29 mouse cellular contexts compared by ENCODE assay signal in genomic region chr13:12099446-12099845, GRCm38 (mm10). TPM values are rescaled to one million over a fixed set of nuclear protein-coding genes. Genes with fewer than 3 reads are reported as not detected.
DNase-seq lines count a peak whose midpoint lies in the region; ATAC-seq and TF ChIP-seq lines count a peak whose summit lies in the region.
"Had no signal": no experiment of that assay in that cellular context is flagged by ENCODE, and none has a peak within 500 bp of the region (broad histone marks: within the 10 kb centered on the region; RNA-seq: fewer than 3 reads in every experiment).

No protein-coding gene starts in this region.

- H3K27me3 ChIP-seq in heart, embryonic 13.5 days (replicated peaks) = peaks cover 2% of the 10 kb centered on the region
- 0 out of 2 replicates have a peak, but pooled peaks cover 2% of the 10 kb centered on the region for H3K27me3 ChIP-seq in stomach, embryonic 15.5 days (replicated peaks)
- no peaks in the 10 kb centered on the region for H3K27me3 ChIP-seq in stomach, postnatal 0 days (ENCODE audit: control insufficient read depth, insufficient read depth, low read length)
- H3K27me3 ChIP-seq in liver, embryonic 13.5 days = peaks cover 23% of the 10 kb centered on the region
- 0 out of 2 replicates have a peak, but pooled peaks cover 2% of the 10 kb centered on the region for H3K27me3 ChIP-seq in neural tube, embryonic 15.5 days (replicated peaks)

- peak overlapping the region; percentile 50; the same call in 1 of the 2 replicates for H3K27ac ChIP-seq in heart, embryonic 13.5 days (replicated peaks)
- no peak overlapping the region for H3K27ac ChIP-seq in stomach, embryonic 15.5 days
- no peak overlapping the region for H3K27ac ChIP-seq in stomach, postnatal 0 days (replicated peaks)
- H3K27ac ChIP-seq in liver, embryonic 13.5 days = peak overlapping the region; percentile 69
- no peak overlapping the region for H3K27ac ChIP-seq in neural tube, embryonic 15.5 days (replicated peaks)
- H3K27ac ChIP-seq: embryonic facial prominence, embryonic 10.5 days; embryonic facial prominence, embryonic 15.5 days; forebrain, embryonic 12.5 days; hindbrain, embryonic 10.5 days; kidney, embryonic 15.5 days had no signal

- WGBS in heart, embryonic 13.5 days = 54% methylated on average over 3 of the region's 3 CpGs
- 75% methylated on average over 3 of the region's 3 CpGs for WGBS in stomach, embryonic 15.5 days
- 80% methylated on average over 3 of the region's 3 CpGs for WGBS in stomach, postnatal 0 days
- WGBS in liver, embryonic 13.5 days (ENCODE audit: insufficient replicate concordance) = 38% methylated on average over 3 of the region's 3 CpGs
- 88% methylated on average over 3 of the region's 3 CpGs for WGBS in neural tube, embryonic 15.5 days

- no peaks in the 10 kb centered on the region for H3K36me3 ChIP-seq in heart, embryonic 13.5 days
- H3K36me3 ChIP-seq in stomach, embryonic 15.5 days = no peaks in the 10 kb centered on the region
- H3K36me3 ChIP-seq in stomach, postnatal 0 days (ENCODE audit: control insufficient read depth, insufficient read depth, low read length) = no peaks in the 10 kb centered on the region
- no peaks in the 10 kb centered on the region for H3K36me3 ChIP-seq in liver, embryonic 13.5 days
- no peaks in the 10 kb centered on the region for H3K36me3 ChIP-seq in neural tube, embryonic 15.5 days
- H3K36me3 ChIP-seq: embryonic facial prominence, embryonic 10.5 days; embryonic facial prominence, embryonic 15.5 days; forebrain, embryonic 12.5 days; hindbrain, embryonic 10.5 days; kidney, embryonic 15.5 days had no signal

- intact Hi-C loops in heart, postnatal 14 days (cut with DNase I) = no loop called here

- DNase-seq in heart, postnatal 14 days = no peak
- DNase-seq in stomach, postnatal 0 days (ENCODE audit: low spot score) = no peak
- DNase-seq in liver, embryonic 13.5 days = peak; percentile 50
- DNase-seq in ovary, postnatal 14 days (ENCODE audit: low spot score) = no peak
- DNase-seq: adrenal gland, postnatal 25 days; B cell, adult 2 months; cerebellum, adult 2 months; cerebellum, postnatal 25 days; gastrocnemius, postnatal 10 days; kidney, adult 18-20 months; kidney, postnatal 25 days; left cerebral cortex, postnatal 4 days; lung, embryonic 14.5 days; lung, postnatal 14 days; midbrain, embryonic 14.5 days; right cerebral cortex, adult 18-20 months; spleen, adult 18-20 months; thymus, adult 2 months; thymus, postnatal 4 days had no signal

- ATAC-seq in heart, embryonic 13.5 days (ENCODE audit: extremely low read depth, insufficient number of reproducible peaks, low FRiP score, low TSS enrichment) = no peak
- ATAC-seq in stomach, embryonic 15.5 days (ENCODE audit: insufficient read depth, low FRiP score, low read depth) = 0 out of 2 replicates have a peak, but pooled peaks have one; percentile 47
- no peak for ATAC-seq in stomach, postnatal 0 days (ENCODE audit: low FRiP score, low TSS enrichment)
- ATAC-seq in liver, embryonic 13.5 days (ENCODE audit: low read depth) = peak; percentile 94
- ATAC-seq in neural tube, embryonic 15.5 days (ENCODE audit: low FRiP score) = no peak
- ATAC-seq: hindbrain, embryonic 16.5 days had no signal

- H3K4me2 ChIP-seq in heart, embryonic 13.5 days = peak overlapping the region; percentile 80
- no peak overlapping the region for H3K4me2 ChIP-seq in stomach, embryonic 15.5 days
- no peak overlapping the region for H3K4me2 ChIP-seq in stomach, postnatal 0 days (replicated peaks; ENCODE audit: low read depth)
- H3K4me2 ChIP-seq in liver, embryonic 13.5 days = peak overlapping the region; percentile 5; the same call in 1 of the 2 replicates
- H3K4me2 ChIP-seq in neural tube, embryonic 15.5 days = no peak overlapping the region
- H3K4me2 ChIP-seq: embryonic facial prominence, embryonic 15.5 days; forebrain, embryonic 12.5 days; kidney, embryonic 15.5 days; lung, embryonic 14.5 days had no signal

- no peak for TF ChIP-seq EP300 in stomach, postnatal 0 days (optimal IDR thresholded peaks at IDR 0.05)

- H3K9ac ChIP-seq in heart, embryonic 13.5 days = 0 out of 2 replicates have a peak overlapping the region, but pooled peaks have one; percentile 5
- H3K9ac ChIP-seq in stomach, embryonic 15.5 days = no peak overlapping the region
- H3K9ac ChIP-seq in stomach, postnatal 0 days (ENCODE audit: low read length) = no peak overlapping the region
- 0 out of 2 replicates have a peak overlapping the region, but pooled peaks have one; percentile 22 for H3K9ac ChIP-seq in liver, embryonic 13.5 days
- no peak overlapping the region for H3K9ac ChIP-seq in neural tube, embryonic 15.5 days (replicated peaks)
- H3K9ac ChIP-seq: embryonic facial prominence, embryonic 15.5 days; forebrain, embryonic 12.5 days; kidney, embryonic 15.5 days; lung, embryonic 14.5 days had no signal

- no peaks in the 10 kb centered on the region for H3K9me3 ChIP-seq in heart, embryonic 13.5 days
- H3K9me3 ChIP-seq in stomach, embryonic 15.5 days = no peaks in the 10 kb centered on the region
- no peaks in the 10 kb centered on the region for H3K9me3 ChIP-seq in stomach, postnatal 0 days (ENCODE audit: control insufficient read depth, low read length)
- no peaks in the 10 kb centered on the region for H3K9me3 ChIP-seq in liver, embryonic 13.5 days (replicated peaks)
- H3K9me3 ChIP-seq in neural tube, embryonic 15.5 days (replicated peaks) = no peaks in the 10 kb centered on the region
- H3K9me3 ChIP-seq: embryonic facial prominence, embryonic 10.5 days; embryonic facial prominence, embryonic 15.5 days; forebrain, embryonic 12.5 days; hindbrain, embryonic 10.5 days; kidney, embryonic 15.5 days had no signal

- H3K4me1 ChIP-seq in heart, embryonic 13.5 days = peaks cover 91% of the 10 kb centered on the region
- no peaks in the 10 kb centered on the region for H3K4me1 ChIP-seq in stomach, embryonic 15.5 days
- no peaks in the 10 kb centered on the region for H3K4me1 ChIP-seq in stomach, postnatal 0 days (replicated peaks; ENCODE audit: control insufficient read depth, insufficient read depth)
- peaks cover 35% of the 10 kb centered on the region for H3K4me1 ChIP-seq in liver, embryonic 13.5 days (replicated peaks)
- peaks cover 7% of the 10 kb centered on the region for H3K4me1 ChIP-seq in neural tube, embryonic 15.5 days
- H3K4me1 ChIP-seq: embryonic facial prominence, embryonic 10.5 days; embryonic facial prominence, embryonic 15.5 days; forebrain, embryonic 12.5 days; kidney, embryonic 15.5 days had no signal

- H3K4me3 ChIP-seq in heart, embryonic 13.5 days = no peak overlapping the region
- no peak overlapping the region for H3K4me3 ChIP-seq in stomach, embryonic 15.5 days (replicated peaks)
- no peak overlapping the region for H3K4me3 ChIP-seq in stomach, postnatal 0 days (ENCODE audit: low read depth, low read length)
- no peak overlapping the region for H3K4me3 ChIP-seq in liver, embryonic 13.5 days (replicated peaks)
- no peak overlapping the region for H3K4me3 ChIP-seq in neural tube, embryonic 15.5 days (replicated peaks)
- H3K4me3 ChIP-seq: embryonic facial prominence, embryonic 10.5 days; embryonic facial prominence, embryonic 15.5 days; forebrain, embryonic 12.5 days; hindbrain, embryonic 10.5 days; kidney, embryonic 15.5 days had no signal

- TF ChIP-seq CTCF in stomach, postnatal 0 days (IDR thresholded peaks at IDR 0.05; ENCODE audit: low read depth) = no peak

RNA-seq across cellular contexts. Expression of gene Ryr2, which starts 7.3 kb away (rescaled TPM):
- polyA plus RNA-seq in heart, embryonic 13.5 days (2015; fragmentation: Nextera tagmentation; extraction: Ambion mirVana) = 20.9 and 22.5 TPM in 2 replicates
- total RNA-seq in heart, postnatal 14 days (2021) = 1,000 to 10,000 TPM in 1 of 2 experiments, 100 to 1,000 TPM in 1; 977 to 1,003 TPM
- 0.85 and 1.1 TPM in 2 replicates for polyA plus RNA-seq in stomach, embryonic 15.5 days (2015; fragmentation: Nextera tagmentation; extraction: Ambion mirVana)
- polyA plus RNA-seq in stomach, postnatal 0 days (2015; fragmentation: Nextera tagmentation; extraction: Ambion mirVana) = 0.61 and 0.62 TPM in 2 replicates
- polyA plus RNA-seq in liver, embryonic 13.5 days (2015; fragmentation: Nextera tagmentation; extraction: Ambion mirVana) = 0.10 and 0.12 TPM in 2 replicates
- 4.6 and 7.1 TPM in 2 replicates for polyA plus RNA-seq in neural tube, embryonic 15.5 days (2015; fragmentation: Nextera tagmentation; extraction: Ambion mirVana)
- total RNA-seq: monocyte, adult 5-6 weeks had no signal

Comparison
In these comparisons a context has a peak if more than half of its experiments do, and no peak if none do; other contexts are left out.
1. ATAC-seq: peak in stomach, embryonic 15.5 days (single experiment) and liver, embryonic 13.5 days (single experiment); none in heart, embryonic 13.5 days (single experiment), stomach, postnatal 0 days (single experiment) and neural tube, embryonic 15.5 days (single experiment).
2. H3K27ac ChIP-seq: peak in heart, embryonic 13.5 days (single experiment) and liver, embryonic 13.5 days (single experiment); none in stomach, embryonic 15.5 days (single experiment), stomach, postnatal 0 days (single experiment) and neural tube, embryonic 15.5 days (single experiment).
3. H3K4me2 ChIP-seq: peak in heart, embryonic 13.5 days (single experiment) and liver, embryonic 13.5 days (single experiment); none in stomach, embryonic 15.5 days (single experiment), stomach, postnatal 0 days (single experiment) and neural tube, embryonic 15.5 days (single experiment).
4. H3K9ac ChIP-seq: peak in heart, embryonic 13.5 days (single experiment) and liver, embryonic 13.5 days (single experiment); none in stomach, embryonic 15.5 days (single experiment), stomach, postnatal 0 days (single experiment) and neural tube, embryonic 15.5 days (single experiment).